Mouse (Mus musculus) heart, adult 8-10 months (tissue): ENCODE data around the gene Btbd17. TPM values are rescaled to one million over a fixed set of nuclear protein-coding genes. Genes with fewer than 3 reads are reported as not detected.

ENCODE experiments used
- DNase-seq: peaks from one replicate; pipeline ENCODE4 v3.0.0; 2022; ENCODE audit warnings: low spot score
- total RNA-seq, 4 experiments: library from RNA; stranded (reverse); gene quantifications; 2 replicates each; pipeline ENCODE4 v1.2.4; 2022

Gene Btbd17
- not detected for total RNA-seq

DNA sequence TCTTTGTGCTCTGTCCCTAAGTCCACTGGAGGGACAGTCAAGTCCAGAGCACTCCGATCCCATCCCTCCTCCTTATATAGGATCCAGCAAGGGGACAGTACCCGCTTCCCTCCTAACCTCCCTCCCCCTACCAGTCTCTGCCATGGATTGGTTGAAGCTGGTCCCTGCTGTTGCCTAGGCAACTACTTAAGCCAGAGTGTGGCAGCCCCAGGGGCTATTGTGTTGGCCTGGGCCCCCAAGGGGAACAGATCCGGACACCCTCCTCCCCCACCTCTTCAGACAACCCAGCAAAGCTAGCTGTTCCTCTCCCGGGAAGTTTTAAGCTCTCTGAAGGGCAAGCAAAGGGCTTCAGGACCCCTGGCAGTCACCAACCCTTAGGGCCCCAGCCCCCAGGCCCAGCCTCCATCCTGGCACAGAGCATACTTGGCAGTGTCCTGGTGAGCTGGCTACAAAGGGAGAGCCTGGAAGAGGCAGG, at the start of gene Btbd17:
Gene Btbd17 (minus strand): TSS at position 98 of the 475 bp plus-strand sequence.
- DNase-seq, result no peak

DNA sequence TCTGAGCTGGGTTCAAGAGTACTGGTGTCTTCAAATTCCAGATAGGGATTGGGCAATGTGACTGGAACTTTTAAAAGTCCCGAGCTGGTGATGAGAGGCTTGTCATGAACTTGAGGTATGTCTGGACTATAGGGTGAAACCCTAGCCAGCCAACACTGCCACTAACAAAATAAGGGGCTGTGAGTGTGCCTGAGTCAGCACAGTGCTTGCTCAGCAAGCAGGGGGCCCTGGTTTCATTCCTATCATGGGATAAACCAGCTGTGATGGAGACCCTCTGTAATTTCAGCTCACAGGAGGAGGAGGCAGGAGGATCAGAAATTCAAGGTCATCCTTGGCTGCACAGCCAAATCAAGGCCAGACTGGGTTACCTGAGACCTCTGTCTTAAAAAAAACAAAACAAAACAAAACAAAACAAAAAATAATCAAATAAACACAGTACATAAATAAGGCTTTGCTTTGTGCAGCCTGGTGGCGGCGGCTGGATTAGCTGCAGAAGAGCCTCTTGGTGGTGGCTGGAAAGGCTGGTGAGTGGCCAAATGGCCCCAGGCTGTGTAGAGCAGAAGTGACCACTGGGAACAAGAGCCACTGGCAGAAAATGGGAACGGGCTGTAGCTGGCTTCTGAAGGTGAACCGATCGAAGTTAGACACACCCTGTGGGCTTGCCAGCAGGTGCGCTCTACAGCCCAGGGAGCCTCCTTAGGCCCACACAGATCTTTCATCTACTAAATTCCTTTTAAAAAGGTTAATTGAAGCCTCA, 48.9 kb upstream of the Btbd17 start:
- DNase-seq, result no peak

DNA sequence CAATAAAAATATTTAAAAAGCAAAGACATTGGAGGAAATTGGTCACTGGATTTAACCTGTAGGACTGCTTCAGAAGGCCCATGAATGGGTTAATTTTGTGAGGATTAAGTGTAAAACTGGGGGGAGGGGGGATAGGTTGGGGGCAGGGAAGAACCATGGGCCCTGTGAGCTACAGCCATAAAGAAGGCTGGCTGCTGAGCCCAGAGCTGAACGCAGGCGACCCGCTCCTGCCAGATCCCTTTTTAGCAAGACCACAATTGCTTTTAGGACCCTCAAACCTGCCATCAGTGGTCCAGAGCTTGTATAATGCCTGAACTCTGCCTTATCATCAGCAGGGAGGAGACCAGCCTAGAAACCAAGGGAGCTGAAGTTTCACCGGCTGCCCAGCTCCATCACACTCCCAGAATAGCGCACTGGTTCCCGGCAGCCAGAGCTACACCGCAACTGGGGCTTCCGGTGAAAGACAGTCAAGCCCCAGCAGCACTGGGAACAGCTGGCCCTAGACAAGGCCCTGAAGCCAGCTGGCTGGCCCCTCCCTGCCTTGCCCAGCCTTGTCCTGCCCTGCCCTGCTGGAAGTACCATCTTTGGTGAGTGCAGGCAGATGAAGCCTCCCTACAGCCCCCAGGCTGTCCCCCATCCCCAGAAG, 48.2 kb upstream of the Btbd17 start:
- no peak for DNase-seq

DNA sequence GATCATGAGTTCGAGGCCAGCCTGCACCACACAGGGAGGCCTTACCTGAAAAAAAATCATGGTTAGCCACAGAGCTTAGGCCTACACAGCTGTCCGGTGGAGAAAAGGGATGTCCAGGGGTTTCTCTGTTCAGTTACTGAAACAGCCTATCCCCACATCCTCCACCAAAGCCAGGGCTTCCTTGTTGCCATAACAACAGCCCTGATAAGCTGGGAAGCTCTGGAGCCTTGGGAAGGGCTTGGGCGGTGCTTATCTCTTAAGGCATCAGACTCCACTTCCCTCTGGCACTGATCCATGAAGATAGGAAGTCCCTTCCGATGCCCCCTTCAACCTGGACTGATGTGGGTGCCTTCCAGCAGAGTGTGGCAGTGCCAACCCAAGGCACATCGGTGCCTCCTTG, 37.4 kb upstream of the Btbd17 start:
- no peak for DNase-seq

DNA sequence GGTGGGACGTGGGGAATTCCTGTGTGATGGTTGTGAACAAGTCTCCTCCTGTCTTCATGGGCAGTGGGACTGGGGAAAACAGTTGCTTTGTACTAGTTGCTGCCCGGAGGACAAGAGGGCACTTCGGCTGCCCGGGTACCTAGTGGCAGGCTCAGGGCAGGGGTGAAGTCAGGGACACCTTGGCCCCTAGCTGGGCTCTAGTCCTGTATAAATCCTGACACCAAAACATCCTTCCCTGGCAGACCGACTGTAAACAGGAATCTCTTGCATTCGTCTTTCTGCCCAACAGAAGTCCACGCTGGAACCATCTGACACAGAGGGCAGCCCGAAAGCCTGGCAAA, 34.7 kb upstream of the Btbd17 start:
- DNase-seq, result no peak

DNA sequence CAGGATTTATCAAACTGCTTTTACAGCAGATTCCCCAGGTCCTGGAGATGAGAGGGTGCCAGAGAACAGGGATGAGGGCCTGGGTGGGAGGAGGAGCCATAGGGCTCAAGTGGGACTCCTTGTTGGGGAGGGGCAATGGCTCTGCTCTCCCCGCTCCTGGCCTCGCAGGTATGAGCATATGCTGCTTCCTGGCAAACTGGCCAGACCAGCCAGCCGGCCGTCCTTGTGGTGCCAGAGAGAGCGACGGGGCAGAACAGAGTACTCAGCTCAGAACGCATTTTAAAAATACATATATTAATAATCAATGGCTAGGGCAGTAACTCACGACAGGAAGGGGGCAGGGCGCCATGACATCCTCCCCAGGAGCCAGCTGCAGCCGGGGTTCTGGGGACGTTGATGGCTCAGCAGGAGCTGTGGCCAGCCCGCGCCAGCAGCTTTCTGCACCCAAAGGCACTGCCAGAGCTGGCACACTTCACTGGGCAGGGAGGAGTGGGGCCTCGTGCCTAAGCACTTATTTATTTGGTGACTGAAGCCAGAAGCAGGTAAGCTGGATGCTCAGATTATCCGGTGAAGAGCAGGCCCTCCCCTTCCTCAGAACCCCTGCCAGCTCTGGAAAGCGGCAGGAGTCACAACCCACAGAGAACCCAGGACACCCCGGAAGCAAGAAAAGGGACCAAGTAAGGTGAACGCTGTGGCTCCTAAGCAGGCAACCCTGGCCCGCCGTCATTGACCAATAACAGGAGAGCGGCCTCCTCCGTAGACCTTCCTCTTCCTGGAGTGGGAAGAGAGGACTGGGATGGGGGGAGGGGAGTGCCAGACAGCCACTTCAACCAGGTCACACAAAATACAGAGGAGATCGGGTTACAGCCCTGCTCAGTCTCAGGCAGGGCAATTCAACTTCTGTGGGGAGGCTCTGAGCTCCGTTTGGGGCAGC, 34.0 kb upstream of the Btbd17 start:
- DNase-seq, result no peak

DNA sequence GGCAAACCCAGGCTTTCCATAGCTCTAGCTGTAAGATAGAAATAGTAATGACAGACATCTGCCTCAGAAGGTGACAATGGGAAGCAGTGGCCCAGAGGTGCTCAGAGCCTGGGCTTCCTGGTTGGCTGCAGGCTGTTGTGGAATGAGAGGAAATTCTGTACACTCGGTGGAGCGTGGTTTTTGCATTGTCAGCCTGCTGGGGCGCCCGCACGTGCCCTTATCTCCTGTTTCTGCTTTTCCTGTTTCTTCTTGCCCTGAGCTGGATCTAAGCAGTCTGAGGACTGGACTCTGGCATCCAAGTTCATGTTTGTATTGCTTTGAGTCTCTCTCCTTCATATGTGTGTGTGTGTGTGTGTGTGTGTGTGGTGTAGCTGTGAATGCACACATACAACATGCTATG, 30.9 kb upstream of the Btbd17 start:
- DNase-seq, result no peak

DNA sequence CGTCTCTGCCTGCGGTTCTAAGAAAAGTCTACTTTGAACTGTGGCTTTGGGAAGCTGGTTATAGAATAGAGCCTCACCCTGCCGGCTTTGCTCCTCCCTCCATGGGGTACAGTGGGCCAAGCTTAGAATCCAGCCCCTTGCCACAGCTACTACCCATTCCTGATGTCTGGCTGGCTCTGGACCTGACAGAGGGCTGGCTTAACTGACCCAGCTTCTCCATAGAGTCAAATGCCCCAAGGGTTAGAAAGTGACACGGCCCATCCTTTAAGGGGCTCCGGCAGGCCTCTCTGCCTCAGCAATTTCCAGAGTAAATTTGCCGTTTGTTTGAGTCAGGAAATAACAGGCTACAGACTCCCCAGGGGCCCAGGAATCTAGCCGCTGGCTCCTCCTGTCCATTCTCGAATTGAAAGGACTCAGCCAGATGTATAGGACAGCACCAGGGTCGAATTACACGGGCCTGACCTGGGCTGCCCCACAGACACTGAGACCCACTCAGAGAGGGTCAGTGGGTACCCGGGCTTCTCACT, 27.5 kb upstream of the Btbd17 start:
- DNase-seq, result no peak

DNA sequence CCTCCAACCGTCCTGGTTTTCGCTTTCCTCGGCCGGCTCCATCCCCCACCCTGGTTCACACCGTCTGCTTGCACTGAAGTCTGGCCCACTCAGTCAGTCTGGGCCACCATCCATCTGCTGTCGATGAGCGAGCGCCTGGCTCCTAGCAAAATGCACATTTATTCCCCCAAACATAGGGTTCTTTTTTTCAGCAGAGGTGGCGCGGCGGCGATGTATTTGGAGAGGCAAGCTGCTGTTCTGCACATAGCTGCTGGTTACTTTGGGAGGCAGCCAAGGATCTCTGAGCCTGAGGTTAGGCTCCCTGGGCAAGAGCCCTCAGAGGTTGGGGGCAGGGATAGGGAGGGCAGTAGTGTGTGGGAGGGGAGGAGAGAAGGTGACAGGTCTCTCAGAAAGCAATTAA, 27.0 kb upstream of the Btbd17 start:
- DNase-seq, result no peak

DNA sequence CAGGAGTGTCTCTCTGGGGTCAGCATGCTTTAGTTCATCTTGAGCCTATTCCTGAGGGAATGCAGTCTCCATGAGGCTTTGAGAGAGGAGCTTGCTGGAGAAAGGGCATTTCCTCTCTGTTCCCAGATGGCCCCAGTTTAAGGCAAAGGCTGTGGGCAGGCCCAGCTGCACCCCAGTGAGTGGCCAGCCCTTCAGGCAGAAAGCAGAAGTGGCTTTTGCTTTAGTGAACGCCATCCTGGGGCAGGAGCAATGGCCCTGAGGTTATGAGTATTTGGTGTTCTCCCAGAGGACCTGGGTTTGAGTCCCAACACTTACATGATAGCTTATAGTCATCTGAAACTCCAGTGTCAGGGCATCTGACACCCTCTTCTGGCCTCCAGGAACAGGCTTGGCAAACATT, 25.6 kb upstream of the Btbd17 start:
- DNase-seq, result no peak

DNA sequence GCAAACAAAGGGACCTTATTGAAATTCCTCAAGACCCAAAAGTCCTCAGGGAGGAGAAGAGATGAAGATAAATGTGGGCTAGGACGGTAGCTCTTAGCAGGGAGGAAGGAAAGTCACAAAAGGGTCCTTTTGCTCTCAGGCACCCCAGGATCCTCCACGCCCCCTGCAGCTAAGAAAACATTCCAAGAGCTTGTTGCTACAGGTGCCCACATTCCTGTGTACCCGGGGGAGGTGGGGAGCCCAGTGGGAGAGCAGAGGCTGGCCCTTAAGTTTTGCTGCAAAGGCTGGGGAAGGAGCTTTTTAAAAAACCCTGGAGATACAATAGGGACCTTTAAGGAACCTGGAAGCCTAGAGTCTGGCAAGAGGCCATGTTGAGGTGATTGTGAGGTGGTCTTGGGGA, 24.7 kb upstream of the Btbd17 start:
- no peak for DNase-seq

DNA sequence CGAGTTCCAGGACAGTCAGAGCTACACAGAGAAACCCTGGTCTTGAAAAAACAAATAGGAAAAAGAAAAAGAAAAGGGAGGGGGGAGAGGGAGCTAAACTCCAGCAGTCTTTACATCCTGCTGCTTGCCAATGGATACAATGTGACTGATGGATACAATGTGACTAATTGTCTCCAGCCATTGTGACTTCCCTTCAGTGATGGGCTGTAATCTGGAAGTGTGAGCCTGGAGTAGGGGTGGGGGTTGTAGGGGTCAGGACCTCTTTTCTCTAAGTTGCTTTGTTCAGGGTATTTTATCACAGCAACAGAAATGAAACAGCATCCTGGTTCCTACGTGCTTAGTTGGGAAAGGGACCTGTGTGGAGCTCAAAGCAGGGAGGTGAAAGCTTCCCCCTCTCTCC, 23.4 kb upstream of the Btbd17 start:
- no peak for DNase-seq

DNA sequence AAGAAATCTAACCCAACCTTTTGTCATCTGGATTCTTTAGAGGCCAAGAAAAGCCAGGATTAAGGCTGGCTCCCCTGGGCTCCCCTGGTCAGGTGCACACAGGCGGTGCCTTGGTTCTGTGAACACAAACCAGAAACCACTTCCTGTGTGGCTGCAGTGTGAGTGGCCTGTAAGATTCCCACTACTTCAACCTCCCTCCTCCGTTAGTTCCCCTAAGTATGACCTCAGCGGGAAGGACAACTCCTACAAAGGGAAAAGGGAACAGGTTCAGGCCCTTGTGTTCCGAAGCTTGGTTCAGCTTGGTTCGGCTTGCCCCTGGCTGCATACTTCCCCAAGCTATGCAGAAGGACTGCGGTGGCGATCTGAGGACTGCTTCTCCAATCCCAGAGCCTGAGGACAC, 22.4 kb upstream of the Btbd17 start:
- DNase-seq, result no peak

DNA sequence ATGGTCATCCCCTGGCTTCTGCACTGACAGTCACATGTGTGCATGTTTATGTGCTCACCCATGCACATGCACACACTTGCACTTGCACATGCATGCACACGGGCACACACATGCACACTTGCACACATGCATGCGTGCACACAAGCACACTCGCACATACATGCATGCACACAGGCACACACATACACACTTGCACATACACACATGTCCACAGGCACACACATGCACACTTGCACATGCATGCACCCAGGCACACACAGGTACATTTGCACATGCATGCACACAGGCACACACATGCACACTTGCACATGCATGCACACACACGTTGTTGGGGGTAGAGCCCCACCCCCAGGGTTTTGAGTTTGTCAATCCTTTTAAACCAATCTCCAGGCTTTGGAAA, 21.2 kb upstream of the Btbd17 start:
- no peak for DNase-seq

DNA sequence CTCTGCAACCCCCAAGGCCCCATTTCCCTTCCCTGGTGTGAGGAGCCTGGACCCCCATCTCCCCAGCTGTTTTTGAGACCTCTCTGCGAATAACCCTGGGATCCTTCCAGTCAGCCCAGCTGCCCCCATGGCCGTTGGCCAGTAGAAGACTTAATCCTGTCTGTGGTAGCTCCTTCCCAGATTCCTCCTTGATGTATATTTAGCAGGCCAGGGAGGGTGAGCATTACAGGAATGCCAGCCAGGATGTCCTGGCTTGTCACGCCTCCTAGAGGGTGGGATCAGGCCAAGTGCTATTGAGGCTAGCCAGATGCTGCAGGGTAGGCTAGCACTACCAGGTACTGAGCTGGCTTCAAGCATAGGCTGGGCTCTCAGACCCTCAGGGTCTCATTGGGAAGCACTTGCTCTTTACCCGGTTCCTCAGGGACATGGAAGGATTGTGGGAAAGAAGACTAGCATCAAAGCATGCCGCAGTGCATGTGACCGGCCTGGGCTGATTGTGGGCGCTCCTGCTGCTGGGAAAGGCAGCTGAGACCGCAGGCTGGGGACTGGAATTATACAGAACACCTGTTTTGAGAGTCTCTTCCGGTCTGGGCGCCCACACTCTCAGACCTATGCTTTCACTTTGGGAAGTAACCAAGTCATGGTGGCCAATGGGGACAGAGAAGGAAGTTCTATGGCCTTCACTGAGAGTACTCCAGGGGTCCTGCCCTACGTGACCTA, 19.3 kb upstream of the Btbd17 start:
- DNase-seq, result no peak

DNA sequence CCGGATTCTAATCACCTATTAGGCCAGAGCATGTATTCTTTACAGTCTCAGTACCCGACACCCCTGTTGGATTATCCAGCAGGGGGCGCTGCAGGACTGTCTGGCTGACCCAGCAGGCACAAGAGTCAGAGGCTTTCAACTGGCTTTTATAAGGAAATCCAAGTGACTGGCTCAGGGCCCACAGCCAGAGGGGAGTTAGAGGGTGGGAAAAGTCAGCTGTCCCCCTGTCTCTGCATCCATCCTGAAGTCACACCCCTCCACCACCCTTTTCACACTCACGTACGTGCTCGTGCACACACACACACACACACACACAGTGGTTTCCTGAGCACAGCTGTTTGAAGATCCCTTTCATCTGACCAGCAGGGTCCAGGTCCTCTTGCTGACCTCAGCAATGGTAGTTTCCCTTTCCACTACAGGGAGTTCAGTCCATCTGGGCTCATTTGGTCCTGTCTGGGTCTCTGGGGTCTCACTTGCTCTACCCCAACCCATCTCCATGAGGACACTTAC, 17.0 kb upstream of the Btbd17 start:
- DNase-seq, result peak; percentile 82

DNA sequence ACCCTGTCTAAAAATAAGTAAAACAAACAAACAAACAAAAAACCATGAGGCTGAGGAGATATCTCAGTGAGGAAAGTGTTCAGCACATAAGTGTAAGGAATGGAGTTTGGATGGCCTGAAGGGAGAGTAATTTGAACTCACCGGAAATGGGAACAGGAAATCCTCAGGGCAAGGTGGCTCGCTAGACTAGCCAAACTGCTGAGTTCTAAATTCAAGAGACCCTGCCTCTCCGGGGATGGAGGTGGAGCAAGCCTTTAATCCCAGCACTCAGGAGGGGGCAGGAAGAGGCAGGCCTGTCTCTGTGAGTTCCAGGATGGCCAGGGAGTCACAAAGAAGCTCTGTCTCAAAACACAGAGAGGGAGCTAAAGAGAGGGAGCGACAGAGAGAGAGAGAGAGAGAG, 14.6 kb upstream of the Btbd17 start:
- DNase-seq, result no peak

DNA sequence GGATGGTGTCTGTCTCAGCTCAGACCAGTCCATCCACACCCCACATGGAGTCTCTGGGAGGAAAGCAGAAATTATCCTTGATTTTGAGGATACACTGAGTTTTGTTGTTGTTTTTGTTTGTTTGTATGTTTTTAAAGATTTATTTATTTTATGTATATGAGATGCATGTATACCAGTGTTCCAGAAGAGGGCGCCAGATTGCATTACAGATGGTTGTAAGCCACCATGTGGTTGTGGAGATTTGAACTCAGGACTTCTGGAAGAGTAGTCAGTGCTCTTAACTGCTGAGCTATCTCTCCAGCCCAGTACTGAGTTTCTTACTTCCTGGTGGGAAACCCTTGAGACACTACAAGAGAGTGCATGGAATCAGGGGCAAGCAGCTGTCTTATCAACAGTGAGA, 13.6 kb upstream of the Btbd17 start:
- no peak for DNase-seq

DNA sequence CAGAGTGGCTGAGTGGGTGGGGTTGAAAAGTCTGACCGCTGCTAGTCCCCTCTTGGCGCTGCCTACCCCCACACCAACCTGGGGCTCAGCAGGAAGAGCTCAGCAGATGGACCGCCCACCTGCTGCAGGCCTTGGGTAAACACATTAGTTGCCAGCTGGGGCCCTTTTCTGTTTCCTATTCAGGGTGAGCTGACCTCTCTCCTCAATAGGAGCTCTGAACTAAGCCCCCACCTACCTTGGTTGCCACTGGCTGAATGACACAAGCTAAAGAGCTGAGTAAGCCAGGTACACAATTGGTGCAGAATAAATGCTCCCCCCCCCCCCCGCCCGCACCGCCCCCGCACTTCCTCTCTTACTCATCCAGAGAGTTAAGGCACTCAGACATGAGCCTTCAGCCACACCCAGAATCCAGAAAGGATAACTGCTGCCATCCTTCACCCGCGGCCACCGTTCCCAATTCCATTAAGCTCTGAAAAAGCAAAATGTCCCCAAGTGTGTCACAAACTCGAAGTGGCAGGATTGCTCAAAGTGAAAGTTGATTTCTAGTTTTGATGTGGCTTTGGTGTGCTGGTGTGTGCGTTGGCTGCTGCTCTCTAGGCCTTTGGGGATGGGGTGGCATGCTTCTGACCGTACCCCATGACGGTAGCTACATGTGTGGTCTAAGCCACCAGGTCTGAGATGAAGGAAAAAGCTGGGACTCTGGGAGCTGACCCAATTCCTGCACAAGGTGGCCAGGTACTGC, 12.1 kb upstream of the Btbd17 start:
- DNase-seq, result no peak

DNA sequence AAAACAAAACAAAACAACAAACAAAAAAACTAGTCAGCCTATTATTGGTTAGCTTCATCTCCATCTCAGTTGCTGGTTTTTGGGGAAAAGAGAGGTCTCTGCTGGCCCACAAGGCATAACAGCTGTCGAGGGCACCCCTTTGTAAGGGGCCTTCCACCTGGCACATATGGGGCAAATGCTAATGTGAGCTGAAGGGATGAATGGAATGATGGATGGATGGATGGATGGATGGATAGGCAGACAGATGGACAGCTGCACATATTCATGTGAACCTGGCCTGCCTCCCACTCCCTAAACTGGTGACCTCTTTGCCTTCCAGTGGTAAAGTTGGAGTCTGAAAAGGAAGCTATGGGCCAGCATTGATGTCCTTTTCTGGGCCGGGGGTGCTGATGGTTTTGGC, 11.3 kb upstream of the Btbd17 start:
- no peak for DNase-seq

DNA sequence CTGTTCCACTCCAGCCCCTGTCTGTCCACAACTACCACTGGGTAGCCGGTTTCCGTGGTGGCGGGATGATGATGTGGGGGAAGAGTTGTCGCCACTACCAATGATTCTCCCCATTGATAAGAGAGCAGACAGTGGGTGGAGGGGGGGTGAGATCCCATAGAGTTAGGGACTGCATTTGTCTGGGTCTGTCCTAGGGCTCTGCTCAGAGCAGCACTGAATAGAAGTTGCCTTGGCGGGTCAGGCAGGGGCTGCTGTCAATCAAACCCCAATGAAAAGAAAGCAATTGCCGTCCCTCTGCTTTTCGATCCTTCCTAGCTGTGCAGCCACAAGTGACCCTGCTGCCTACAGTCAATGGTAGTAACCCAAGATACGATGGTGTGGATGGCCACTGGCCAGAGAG, 8.2 kb upstream of the Btbd17 start:
- DNase-seq, result no peak
